Mouse (Mus musculus): Measurements from ENCODE around the gene Rho.

The Rho gene

DNA sequence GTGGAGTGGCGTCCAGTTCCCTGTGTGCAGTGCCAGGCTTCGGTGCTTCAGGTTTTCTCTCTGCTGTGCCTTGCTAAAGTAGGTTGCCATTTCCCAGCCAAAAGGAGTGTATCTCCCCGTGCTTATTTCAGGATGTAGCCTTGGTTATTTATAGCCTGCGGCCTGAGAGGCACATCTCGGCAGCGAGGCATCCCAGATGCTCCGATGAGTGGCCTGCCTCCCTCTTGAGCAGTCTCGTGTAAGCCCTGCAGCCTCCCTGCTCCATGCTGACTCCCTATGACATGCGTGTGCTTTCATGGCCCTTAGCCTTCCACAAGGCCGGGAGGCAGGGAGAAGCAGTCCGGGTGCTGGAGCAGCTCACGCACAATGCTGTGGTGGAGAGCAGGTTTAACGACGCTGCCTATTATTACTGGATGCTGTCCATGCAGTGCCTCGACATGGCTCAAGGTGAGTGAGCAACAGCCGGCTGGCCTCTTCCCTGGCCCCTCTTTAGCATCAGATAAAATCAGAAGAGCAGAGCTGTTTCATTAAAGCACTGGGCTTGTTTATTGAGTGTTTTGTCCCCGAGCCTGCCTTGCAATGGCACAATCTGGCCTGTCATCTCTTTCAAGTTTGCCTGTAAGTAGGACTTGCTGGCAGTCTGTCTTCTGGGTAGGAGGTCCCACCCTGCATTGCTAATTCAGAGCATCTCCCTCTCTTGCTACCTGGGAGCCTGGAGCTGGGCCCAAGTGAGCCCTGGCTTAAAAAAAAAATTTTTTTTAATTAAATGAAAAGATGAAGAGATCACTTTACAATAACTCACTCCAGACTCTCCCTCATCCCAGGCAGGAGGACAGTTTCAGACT is 15.7 kb upstream of the Rho start:
- no peak for DNase-seq (ENCODE audit: low read depth, low spot score)

DNA sequence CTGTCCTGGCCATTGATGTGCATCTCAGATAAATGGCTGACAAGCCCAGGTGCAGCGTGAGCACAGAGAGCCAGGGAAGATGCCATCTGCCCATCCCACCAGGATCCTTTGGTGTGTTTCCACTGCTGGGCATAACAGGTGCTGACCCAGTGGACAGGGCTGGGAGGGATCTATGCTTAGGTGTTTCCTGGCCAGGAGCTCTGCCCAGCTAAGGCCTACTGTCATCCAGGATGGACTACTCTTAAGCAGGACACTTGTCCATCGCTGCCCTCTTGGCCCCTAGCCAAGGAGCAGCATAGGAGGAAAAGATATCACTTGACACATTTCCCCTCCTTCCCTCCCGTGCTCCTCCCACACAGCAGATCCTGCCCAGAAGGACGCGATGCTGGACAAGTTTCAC is 14.9 kb upstream of the Rho start:
- DNase-seq (ENCODE audit: low read depth, low spot score), result no peak

DNA sequence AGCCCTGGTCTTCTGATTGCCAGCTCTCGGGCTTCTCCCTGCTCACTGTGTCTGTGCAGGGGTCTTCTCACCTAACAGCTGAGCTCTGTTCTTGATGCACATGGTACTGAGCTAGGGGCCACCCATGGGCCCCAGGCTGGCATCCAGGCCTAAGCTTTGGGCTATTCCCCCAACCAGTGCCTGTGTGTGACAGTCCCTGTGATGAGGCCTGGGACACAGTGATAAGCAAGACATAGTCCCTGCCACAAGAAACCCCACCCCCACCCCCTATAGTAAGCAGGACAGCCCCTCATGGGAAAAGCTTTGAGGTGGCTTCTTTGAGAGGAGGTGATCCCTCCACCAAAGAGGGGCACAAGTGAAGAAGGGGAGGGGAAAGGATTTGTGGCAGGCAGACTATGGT is 12.9 kb upstream of the Rho start:
- DNase-seq (ENCODE audit: low read depth, low spot score), result no peak

DNA sequence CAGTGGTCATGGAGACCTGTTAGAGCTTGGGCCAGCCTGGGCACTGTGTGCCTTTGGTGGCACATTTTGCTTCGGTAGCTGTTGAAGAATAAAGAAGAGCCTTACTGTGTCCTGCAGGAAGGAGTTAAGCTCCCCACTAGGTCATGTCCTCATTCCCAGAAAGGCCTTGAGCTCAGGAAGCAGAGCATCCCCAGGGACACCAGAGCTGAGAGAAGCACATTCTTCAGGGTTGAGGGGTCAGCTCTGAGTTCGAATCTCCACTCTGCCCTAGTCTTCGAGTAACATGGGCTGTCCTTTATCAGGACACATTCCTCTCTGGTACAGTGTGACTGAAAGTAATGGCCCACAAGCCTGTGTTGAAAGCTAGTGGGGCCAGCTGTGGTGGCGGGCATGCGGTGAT is 11.7 kb upstream of the Rho start:
- no peak for DNase-seq (ENCODE audit: low read depth, low spot score)

DNA sequence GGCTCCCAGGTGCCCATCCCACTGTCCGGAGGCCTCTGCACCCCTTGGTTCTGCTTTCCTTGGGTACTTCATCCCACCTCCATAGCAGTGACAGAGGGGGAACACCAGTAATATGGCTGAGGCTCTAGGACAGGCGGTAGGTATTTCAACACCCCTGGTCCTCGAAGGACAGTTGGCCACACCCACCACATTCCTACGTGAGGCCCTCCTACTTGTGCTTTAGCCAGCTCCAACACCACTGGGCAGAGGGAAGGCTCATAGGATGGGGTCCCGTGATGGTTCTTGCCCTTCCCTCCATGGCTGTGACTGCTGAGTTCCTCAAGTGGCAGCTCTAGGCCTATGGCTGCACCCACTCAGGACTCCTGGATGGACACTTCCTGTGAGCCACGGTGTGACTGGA is 6.7 kb upstream of the Rho start:
- DNase-seq (ENCODE audit: low read depth, low spot score), result peak; percentile 24

- DNase-seq (ENCODE audit: low read depth, low spot score), result no peak
Observed at GRCm38 (mm10) chr6:115926416-115926815, 5.1 kb upstream of the Rho start.

DNA sequence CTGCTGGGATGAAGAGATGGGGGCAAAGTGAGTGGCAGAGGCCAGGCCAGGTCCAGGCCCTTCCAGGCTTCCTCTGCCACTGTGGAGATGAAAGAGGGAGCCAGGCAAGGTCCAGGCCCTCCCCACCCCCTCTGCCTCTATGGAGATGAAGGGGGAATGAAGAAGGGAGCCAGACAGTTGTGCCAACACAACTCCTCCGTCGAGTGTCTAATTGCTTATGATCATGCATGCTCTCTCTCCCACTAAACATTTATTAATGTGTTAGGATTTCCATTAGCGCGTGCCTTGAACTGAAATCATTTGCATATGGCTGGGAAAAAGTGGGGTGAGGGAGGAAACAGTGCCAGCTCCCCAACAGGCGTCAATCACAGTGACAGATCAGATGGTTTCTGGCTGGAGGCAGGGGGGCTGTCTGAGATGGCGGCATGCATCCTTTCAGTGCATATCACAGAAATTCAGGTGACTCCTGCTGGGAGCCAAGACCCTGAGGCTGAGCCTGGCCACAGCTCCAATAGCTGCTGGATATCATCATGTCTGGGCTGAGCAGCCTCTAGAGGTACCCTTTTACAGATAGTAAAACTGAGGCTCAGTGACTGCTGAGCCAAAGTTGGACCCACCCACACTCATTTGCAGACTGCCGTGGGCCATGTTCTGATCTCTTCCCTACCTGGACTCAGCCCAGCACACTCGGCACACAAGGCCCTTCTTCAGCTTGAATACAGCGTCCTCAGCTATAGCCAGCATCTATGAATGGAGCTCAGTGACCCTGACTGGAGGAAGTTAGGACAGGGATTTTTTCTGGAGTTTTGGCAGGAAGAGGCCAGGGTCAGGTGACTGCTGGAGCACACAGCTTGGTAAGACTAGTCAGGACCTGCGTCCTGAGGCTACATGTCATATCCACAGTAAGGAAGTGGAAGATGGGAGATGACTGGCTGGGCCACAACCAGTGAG is 4.0 kb upstream of the Rho start:
- DNase-seq (ENCODE audit: low read depth, low spot score), result no peak

GRCm38 (mm10) chr6:115930018-115930417 is 1.5 kb upstream of the Rho start:
- DNase-seq (ENCODE audit: low read depth, low spot score), result no peak

DNA sequence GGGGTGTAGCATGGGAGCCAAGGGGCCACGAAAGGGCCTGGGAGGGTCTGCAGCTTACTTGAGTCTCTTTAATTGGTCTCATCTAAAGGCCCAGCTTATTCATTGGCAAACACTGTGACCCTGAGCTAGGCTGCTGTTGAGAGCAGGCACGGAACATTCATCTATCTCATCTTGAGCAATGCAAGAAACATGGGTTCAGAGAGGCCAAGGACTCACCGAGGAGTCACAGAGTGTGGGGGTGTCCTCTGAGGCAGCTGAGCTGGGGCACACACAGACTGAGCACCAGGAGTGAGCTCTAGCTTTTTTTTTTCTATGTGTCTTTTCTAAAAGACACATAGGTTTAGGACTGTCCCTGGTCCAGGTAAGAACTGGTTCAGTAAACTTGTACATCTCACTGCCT is 843 bp downstream of the Rho start:
- no peak for DNase-seq (ENCODE audit: low read depth, low spot score)

DNA sequence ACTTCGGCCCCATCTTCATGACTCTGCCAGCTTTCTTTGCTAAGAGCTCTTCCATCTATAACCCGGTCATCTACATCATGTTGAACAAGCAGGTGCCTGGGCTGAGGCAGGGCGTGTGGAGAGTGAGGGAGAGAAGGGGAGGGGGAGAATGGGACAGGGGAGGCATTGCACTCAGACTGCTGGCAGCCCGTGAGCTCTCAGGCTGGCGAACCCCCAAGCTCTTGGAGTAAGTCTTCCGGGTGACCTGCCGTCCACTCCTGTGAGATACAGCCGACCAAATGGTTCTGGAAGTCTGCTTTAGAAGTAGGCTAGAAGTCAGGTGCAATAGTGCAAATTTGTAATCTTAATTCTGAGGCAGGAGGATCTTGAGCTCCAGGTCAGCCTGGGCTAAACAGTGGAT is 4.0 kb downstream of the Rho start:
- no peak for DNase-seq (ENCODE audit: low read depth, low spot score)

DNA sequence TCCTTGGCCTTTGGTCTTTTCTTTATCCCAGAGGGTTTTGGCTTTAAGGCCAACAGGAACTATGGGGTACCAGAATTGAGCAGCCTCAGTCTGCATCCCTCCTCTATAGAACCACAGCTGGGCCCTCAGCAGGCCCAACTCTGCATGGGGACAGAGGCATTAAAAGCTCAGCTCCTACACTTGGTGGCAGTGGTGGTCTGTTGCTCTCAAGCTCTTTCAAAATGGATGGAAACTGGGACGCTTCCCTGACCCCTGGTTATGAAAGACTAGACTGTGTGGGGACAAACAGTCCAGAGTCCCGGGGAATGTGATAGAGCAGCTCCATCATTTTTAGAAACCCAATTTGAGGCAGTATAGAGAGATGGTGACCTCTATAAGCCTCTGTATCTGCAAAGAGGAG is 6.5 kb downstream of the Rho start:
- no peak for DNase-seq (ENCODE audit: low read depth, low spot score)

- DNase-seq (ENCODE audit: low read depth, low spot score), result no peak
Observed at GRCm38 (mm10) chr6:115938798-115939197, 7.2 kb downstream of the Rho start.

- no peak for DNase-seq (ENCODE audit: low read depth, low spot score)
Observed at GRCm38 (mm10) chr6:115940603-115941002, 9.1 kb downstream of the Rho start.

- DNase-seq (ENCODE audit: low read depth, low spot score), result no peak
Observed at GRCm38 (mm10) chr6:115941128-115941527, 9.6 kb downstream of the Rho start.

- DNase-seq (ENCODE audit: low read depth, low spot score), result no peak
Observed at GRCm38 (mm10) chr6:115943498-115944427, 12.2 kb downstream of the Rho start.

- DNase-seq (ENCODE audit: low read depth, low spot score), result no peak
Observed at GRCm38 (mm10) chr6:115944638-115945037, 13.1 kb downstream of the Rho start, which contains the start of gene H1foo. Gene H1foo (plus strand): TSS chr6:115944938.

GRCm38 (mm10) chr6:115945633-115946032 is 14.1 kb downstream of the Rho start:
- DNase-seq (ENCODE audit: low read depth, low spot score), result no peak

- no peak for DNase-seq (ENCODE audit: low read depth, low spot score)
Observed at GRCm38 (mm10) chr6:115946389-115946788, 14.8 kb downstream of the Rho start.

DNA sequence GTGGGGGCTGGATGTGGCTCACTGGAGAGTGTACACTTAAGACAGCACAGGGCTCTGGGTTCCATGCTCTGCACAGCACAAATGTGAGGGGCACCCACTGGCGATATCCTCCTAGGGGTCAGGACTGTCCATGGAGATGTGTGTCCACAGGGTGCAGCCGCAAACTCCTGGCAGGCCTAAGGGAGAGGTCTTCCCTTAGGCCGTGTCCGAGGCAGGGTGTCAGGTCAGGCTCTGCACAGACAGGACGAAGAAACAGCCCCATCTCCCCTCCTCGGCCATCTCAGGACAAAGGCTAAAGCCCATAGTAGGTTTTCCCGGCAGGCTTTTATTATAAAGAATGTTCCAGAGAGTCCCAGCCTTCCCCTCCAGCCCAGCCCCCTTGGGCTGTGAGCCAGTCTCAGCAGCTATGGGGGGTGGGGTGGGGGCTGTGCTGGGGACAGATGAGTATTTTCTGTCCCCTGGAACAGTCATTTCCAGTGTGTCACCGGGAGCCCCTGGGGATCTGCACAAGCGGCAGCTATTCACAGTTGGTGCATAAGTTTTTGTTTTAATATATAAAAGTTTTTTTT is 23.0 kb downstream of the Rho start:
- DNase-seq (ENCODE audit: low read depth, low spot score), result no peak

DNA sequence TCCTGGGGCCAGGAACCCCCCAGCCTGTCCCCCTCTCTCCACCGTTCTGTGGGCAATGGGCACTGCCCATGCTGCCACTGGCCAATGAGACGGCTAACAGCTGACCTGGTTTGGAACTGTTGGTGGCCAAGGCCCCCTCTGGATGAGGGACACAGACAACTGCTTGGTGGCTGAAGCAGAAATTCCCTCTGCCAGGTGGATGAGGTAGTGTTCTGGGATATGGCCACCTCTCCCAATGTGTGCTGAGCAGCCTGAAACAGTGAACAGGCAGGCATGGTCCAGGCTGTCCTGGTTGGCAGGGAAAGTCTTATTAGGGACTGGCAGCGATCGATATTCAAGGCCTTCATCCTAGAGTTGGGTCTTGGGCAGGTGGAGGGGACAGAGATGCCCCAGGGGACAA is 23.6 kb downstream of the Rho start:
- DNase-seq (ENCODE audit: low read depth, low spot score), result no peak

GRCm38 (mm10) chr6:115955664-115956063 is 24.1 kb downstream of the Rho start:
- DNase-seq (ENCODE audit: low read depth, low spot score), result no peak

Data from ZHBTc4 (cell line).